Mouse (Mus musculus): ENCODE results near the gene Car11.

Gene Car11

DNA sequence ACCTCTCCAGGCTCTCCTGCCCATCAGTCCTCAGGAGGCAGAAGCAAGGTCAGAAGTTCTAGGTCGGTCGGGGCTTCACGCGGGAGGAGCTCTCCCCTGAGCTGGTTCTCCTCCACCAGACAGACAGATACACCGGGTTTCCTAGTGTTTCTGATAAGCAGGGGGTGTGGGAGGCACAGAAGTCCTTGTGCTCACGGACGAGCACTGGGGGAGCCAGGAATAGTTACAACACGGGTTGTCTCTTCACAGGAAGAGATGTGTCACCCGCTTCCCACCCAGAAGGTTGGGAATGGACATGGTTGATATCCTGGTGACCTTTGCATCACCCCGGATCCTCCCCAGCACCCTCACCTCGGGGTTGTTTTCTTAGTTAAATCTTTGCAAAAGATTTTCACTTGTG, 9.8 kb upstream of the Car11 start:
- DNase-seq (ENCODE audit: low read depth, low spot score), result no peak

DNA sequence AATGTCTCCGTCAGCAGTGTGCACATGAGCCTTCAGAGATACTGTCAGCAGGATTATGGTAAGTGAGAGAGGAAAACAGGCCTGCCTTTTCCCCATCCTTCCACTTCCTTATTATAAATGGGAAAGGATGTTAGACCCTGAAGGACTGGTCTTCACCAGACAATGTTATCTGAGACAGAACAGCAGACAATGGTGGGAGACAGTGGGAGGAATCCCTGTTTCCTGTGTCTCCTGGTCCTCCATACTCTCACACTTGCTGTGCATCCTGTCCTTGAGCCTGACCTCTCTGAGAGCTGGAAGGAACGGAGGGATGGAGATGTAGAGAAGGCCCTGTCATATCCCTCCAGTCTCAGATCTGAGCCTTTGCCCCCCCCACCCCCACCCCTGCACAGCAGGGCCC, 7.3 kb upstream of the Car11 start:
- DNase-seq (ENCODE audit: low read depth, low spot score), result no peak

DNA sequence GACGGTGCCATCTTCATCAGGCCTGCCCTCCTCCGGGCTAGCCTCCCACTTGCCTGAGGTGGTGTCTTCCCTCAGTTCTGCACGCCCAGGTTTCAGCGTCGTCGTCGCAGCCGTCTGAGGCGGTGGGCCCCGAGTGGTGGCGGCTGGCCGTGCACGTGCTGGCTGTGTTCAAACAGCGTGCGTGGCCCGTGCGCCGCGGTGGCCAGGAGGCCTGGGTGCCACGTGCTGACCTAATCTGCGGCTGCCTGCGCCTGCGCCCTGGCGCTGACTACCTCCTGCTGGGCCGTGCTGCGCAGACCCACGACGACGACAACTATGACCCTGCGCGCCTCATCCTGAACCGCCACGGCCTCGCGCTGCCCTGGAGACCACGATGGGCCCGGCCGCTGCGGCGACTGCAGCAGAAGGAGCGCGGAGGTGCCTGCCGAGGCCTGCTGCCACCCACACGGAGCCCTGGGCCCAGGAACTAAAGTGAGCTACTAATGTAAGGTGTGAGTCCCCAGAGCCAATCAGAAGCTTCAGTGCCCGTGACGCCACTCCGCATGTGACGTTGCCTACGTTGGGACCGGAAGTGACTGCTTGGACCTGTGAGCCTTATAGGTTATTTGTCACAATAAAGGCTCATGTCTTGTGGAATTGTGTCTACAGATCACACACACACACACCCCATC, 5.6 kb upstream of the Car11 start, which contains the start of gene Sec1:
Gene Sec1 (minus strand): TSS at position 482 of the 671 bp plus-strand sequence.
- DNase-seq (ENCODE audit: low read depth, low spot score), result no peak

DNA sequence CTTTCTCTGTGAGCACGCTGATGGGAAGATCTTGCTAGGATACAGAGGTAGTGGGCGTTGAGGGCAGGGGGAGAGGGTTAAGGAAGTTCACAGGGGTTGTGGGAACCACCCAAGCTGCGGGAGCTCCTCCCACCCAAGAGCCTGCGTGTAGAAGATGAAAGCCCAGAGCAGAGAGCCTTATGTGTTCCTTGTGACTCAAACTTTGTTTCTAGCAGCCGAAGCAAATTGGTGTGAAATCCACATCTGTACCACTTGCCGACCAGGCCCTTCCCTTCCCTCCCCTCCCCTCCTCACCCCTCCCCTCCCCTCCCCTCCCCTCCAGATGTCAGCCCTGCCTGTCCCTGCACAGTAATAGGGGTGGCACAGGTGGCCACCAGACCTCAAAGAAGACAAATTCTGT, 4.5 kb upstream of the Car11 start:
- DNase-seq (ENCODE audit: low read depth, low spot score), result no peak

DNA sequence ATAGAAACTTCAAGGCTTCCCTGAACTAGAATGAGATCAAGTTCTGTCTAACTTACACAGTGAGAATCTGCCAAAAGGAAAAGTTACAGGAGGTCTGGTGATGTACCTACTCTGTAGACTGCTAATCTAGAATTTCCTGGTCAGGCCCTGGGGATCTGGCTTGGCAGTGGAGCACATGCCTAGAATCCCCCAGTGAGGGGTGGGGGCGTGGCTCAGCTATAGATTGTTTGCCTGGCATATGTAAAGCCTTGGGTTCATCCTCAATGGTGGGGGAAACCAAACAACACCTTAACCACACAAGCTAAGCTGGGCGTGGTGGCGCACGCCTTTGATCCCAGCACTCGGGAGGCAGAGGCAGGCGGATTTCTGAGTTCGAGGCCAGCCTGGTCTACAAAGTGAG, 1.7 kb upstream of the Car11 start:
- no peak for DNase-seq (ENCODE audit: low read depth, low spot score)

DNA sequence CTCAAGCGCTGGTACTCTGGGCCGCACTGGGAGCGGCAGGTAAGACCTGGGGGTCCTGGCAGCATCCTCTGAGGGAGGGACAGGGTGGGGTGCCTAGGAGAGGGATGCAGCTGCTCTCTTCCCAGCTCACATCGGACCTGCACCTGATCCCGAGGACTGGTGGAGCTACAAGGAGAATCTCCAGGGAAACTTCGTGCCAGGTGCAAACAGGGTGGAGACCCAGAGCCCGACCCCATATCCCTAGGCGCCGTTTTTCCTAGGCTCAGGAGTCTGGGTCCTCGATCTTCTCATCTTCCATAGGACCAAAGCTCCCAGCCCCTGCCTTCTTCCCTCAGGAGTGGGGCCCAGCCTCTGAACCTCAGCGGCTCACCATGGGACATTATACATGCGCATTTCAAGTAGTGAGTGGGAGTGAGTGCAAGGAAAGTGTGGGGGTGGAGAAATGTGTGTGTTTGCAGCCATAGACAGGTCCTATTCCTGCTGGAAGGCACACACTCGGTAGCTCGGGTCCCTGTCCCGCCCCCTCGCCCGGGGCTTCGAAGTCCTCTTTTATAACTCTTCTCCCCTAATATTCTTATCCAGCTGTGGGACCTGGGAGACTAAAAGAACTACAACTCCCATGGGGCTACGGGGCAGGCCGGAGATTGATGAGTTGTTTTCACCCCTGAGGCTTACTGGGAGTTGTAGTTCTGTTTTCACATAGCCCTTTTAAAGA, 815 bp downstream of the Car11 start:
- no peak for DNase-seq (ENCODE audit: low read depth, low spot score)

DNA sequence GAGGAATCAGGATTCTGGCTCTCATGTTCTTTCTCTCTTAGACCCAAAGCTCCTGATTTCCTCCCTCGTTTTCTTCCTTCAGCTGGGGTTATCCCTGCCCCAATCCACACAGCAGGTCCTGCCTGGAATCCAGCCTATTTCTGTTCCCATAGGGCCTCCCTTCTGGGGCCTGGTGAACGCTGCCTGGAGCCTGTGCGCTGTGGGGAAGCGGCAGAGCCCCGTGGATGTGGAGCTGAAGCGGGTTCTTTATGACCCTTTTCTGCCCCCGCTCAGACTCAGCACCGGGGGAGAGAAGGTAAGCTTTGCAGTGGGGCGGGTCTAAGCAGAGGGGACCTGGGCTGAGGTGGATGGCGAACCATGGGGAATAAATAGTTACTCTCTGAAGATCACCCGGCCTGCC, 1.4 kb downstream of the Car11 start:
- DNase-seq (ENCODE audit: low read depth, low spot score), result no peak

DNA sequence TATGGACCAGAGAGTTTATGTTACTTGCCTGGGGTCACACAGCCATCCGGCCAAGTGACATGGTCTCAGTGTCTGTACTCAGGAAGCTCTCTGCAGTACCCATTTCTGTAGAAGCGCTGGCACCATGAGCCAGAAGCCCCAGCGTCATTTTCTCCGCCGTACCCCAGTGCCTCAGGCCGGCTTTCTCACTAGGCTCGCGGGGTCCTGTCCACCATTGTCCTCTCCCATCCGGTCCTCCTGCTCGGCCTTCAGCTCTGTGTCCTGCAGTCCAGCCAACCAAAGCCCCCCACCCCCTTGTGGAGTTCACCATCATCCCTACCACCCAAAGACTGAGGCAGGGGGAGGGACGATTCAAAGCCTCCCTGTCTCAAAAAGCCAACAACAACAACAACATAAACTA, 2.0 kb downstream of the Car11 start:
- DNase-seq (ENCODE audit: low read depth, low spot score), result no peak

DNA sequence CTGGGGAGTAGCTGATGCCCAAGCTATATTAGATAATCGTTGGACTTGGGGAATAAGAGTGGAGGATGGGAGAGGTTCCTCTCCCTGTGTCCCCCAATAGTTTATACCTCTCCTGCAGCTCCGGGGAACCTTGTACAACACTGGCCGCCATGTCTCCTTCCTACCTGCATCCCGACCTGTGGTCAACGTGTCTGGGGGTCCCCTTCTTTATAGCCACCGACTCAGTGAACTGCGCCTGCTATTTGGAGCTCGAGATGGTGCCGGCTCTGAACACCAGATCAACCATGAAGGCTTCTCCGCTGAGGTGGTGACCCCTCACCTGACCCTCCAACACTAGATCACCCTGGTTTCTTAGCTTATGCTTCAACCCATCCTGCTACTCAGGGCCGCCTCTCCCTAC, 2.7 kb downstream of the Car11 start:
- DNase-seq (ENCODE audit: low read depth, low spot score), result no peak

DNA sequence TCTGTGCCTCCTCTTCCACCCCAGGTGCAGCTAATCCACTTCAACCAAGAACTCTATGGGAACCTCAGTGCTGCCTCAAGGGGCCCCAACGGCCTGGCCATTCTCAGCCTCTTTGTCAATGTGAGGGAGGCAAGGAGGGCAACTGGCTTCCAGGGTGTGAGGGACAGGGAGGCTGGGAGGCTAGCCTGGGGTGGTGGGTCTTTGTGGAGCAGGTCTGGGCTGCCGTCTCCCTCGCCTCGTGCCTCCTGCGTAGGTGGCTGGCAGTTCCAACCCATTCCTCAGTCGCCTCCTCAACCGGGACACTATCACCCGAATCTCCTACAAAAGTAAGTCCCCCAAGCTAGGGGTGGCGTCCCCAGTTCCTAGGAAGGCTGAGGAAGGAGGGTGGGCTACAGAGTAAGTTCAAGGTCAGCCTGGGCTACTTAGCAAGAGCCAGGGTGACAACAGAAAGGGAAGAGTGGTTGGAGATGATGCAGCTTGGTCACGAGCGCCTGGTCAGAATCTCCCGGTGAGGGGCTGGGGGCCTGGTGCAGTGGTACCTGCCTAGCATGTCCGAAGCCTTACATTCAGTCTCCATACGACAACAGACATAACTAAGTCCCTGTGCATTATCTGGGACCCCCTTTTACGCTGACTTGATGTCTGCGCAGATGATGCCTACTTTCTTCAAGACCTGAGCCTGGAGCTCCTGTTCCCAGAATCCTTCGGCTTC, 3.3 kb downstream of the Car11 start:
- DNase-seq (ENCODE audit: low read depth, low spot score), result no peak

DNA sequence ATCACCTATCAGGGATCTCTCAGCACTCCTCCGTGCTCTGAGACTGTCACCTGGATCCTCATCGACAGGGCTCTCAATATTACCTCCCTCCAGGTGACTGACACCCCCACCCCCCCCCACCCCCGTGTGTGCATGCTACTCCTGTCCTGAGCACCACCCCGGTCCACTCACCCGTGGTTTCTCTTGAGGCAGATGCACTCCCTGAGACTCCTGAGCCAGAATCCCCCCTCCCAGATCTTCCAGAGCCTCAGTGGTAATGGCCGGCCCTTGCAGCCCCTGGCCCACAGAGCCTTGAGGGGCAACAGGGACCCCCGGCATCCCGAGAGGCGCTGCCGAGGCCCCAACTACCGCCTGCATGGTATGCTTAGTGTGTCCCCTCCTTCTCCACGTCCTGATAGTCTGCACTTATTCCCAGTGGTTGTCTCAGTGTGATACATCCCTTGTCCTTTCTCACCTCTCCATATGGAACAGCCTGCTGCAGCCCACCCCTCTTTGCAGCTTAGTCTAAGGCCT, 3.9 kb downstream of the Car11 start:
- DNase-seq (ENCODE audit: low read depth, low spot score), result no peak

DNA sequence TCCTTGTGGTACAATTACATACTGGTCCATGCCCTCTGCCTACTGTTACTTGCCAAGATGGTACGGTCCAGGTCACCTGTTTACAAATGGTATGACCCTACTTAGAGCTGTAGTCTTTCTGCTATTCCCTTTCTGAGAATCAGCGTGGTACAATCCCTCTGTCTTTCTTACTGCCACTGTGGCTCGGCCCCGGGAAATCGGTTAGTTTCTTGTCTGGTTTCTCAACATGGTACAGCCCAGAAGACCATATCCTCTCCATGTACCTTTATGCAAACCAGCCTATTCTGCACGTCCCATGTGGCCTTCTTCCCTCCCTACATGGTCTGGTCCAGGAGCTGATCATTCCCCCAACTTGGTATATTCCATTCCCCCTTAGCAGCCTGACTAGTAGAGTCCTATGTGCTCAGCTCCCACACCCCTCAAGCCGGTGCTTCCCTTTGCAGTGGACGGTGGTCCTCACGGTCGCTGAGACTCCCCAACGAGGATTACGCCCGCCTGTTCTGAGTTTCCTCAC, 4.5 kb downstream of the Car11 start:
- DNase-seq (ENCODE audit: low read depth, low spot score), result no peak

DNA sequence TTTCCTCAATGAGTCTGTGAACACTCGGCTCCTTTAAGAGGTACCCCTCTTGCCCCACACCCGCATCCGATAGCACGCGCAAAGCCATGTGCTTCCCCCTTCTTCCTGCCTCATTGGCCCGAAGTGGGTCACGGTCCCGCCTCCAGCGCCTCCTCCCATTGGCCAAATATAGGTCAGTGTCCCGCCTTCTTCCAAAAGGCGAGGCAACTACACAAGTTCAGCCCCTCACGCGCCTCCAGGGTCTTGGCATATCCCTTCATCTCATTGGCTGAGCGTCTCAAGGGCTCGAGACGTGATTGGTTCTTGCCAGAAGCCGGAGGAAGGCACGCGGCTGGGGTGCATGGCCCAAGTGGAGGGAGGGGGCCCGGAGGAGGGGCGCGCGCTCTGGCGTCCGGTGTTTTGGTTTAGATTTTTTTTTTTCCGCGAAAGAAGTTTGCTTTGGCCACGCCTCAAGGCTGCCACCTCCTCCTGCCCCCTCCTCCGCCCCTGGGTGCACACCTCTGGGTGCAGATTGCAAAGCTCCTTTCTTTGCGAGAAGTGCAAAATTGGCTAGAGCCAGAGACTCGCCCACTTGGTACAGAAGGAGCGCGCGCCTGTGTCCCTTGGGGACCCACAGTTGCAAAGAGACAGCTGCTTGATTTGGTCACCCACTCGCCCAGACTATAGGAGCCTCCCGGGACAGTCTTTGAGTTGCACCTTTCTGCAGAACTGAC, 5.2 kb downstream of the Car11 start, which contains the start of gene Dbp:
Gene Dbp (plus strand): TSS at position 359 of the 713 bp plus-strand sequence.
- DNase-seq (ENCODE audit: low read depth, low spot score), result no peak

DNA sequence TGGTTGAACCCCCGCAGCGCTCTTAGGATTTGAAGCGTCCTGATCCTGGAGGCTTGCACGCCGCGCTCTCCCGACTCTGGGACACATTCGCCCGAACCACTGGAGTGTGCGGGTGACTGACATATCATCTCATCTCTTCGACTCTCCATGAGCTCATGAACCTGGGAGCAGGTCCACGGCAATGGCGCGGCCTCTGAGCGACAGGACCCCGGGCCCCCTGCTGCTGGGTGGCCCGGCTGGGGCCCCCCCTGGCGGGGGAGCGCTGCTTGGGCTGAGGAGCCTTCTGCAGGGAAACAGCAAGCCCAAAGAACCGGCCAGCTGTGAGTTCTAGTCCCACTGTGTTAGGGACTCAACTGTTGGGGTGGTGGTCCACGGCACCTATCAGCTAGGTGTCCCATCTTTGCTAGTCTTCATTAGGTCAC, 5.8 kb downstream of the Car11 start:
- no peak for DNase-seq (ENCODE audit: low read depth, low spot score)

DNA sequence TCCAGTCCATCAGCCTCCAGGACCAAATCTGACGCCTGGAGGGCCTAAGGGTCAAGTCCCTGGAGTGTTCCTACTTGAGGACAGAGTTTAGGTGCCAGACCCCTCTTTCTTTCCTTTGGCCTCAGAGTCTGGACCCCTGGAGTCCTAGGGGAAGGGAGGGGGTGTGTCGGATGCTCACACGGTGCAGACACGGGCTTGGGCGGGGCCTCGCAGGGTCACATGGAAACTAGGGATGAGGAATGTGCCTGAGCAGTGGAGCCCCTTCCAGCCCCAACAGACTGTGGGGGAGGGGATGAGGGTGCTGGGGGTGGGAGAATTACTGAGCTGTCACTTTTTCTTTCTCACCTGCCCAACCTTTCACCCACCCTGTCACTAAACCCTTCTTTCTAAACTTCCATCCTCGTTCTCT, 6.2 kb downstream of the Car11 start:
- DNase-seq (ENCODE audit: low read depth, low spot score), result no peak

DNA sequence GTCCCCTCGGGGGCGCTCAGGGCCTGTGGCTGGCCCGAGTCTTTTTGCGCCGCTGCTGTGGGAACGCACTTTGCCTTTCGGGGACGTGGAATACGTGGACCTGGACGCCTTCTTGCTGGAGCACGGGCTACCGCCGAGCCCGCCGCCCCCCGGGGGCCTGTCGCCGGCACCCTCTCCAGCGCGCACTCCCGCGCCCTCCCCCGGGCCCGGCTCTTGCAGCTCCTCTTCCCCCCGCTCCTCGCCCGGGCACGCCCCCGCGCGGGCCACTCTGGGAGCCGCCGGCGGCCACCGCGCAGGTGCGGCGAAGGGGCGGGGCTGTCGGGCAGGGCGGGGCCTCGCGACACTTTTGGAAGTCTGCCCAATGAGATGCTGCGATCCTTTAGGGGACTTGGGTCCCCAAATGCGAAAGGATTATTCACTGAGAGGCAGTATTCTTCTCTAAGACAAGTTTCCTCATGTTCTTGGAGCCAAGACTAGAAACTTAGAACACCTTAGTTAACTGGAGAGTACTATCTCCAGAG, 7.1 kb downstream of the Car11 start:
- DNase-seq (ENCODE audit: low read depth, low spot score), result no peak

DNA sequence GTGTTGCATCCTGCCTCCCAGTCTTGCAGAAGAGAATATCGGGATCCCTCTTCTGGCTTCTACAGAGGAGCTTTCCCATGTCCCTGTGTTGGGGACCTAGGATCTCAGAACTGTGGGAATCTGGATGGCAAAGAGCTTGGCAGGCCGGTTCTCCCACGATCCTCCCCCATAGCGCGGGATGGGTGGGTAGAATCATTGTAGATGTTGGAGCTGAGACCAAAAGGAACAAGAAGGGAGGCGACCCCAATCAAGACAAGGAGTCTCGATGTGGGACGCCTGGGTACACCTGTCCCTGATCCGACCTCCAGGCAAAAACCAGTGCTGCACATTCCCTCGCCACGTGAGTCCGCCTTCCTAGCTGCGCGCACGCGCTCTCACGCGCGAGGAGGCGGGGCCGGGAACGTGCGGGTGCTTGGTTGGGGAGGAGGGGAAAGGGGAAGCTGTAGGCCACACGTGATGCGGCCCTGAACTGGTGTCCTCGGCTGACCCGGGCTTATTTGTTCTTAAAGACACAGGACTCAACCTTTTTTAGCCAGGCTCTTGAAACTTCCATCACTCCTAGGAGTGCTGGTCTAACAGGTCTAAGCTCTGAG, 7.8 kb downstream of the Car11 start:
- no peak for DNase-seq (ENCODE audit: low read depth, low spot score)

DNA sequence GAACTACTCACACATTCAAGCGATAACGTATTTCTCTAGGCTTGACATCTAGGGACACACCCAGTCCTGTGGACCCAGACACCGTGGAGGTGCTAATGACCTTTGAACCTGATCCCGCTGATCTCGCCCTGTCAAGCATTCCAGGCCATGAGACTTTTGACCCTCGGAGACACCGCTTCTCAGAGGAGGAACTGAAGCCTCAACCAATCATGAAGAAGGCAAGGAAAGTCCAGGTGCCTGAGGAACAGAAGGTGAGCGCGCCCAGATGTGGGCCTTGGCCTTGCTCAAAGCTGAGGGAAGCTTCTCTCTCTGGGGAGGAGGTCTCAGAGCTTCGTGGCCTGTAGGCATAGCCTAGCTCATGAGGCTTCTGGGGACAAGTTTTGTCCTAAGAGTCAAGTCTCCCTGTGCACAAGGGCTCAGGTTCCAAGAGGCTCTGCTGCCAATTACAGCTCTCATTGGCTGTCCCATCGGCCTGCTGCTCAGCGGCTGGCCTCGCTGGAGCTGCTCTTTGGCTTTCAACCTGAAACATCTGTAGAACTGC, 8.6 kb downstream of the Car11 start:
- no peak for DNase-seq (ENCODE audit: low read depth, low spot score)

DNA sequence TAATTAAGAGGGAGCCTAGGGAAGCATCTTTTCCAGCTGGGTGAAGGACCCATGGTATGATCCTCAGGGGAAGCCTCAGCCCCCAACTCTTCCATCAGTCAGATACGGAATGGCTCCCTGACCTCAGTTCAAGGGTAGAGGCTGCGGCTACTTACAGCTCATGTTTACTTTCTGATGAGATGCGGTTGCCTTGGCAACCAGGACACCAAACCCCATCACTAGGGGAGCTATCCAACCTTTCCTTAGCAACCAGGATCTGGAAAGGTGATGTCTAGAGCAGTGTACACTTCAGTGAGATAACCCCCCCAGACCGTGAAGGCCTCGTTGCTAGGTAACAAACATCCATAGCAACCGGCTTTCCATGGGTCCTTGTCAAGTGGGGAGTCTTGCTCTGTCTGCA, 9.4 kb downstream of the Car11 start:
- no peak for DNase-seq (ENCODE audit: low read depth, low spot score)

DNA sequence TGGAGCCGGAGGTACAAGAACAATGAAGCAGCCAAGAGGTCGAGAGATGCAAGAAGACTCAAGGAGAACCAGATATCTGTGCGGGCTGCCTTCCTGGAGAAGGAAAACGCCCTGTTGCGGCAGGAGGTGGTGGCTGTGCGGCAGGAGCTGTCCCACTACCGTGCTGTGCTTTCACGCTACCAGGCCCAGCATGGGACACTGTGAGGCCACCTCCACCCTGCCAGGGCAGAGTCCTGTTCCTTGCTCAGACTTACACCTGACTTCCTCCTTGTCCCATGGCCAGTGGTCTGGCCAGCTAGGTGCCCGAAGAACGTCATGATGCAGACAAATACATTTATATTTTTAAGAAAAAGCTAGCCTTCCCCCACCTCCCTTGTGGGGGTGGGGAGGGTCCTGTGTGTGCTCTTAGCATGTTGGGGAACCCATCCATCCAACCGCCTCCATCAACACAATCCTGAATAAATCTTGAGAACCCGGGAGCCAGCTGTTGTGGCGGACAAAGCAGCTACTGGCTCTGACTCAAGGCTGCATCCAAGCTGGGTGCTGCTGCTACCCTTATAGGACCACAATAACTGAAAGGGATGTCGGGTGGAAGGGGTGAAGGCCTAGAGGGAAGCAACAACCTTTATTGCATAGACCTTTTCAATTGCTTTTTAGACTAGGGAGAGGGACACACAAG, 10.2 kb downstream of the Car11 start:
- no peak for DNase-seq (ENCODE audit: low read depth, low spot score)
